Mouse (Mus musculus) gastrocnemius, adult 18-20 months (tissue): Measurements from ENCODE around the gene Rasa2. TPM values are rescaled to one million over a fixed set of nuclear protein-coding genes. Genes with fewer than 3 reads are reported as not detected.

ENCODE experiments used
- total RNA-seq, 2 experiments: library from RNA; stranded (reverse); gene quantifications; 2 replicates each; pipeline ENCODE4 v1.2.3; 2021

Rasa2 gene
- total RNA-seq, 2 experiments from 2014 or later: 2.2 to 2.3 TPM

Other genes starting within 250 kb of the Rasa2 start
- gene Rnf7, start 152.9 kb downstream of the Rasa2 start, total RNA-seq: 10 to 100 TPM; 63.8 to 71.8 TPM
- gene Gm28729, start 106.4 kb downstream of the Rasa2 start, total RNA-seq: not detected
- 10 to 100 TPM; 35.0 to 35.9 TPM for gene Zbtb38, start 121.2 kb upstream of the Rasa2 start, total RNA-seq